Mouse (Mus musculus) MEL (cell line): ENCODE measurements around the gene Gm9964. TPM values are rescaled to one million over a fixed set of nuclear protein-coding genes. Genes with fewer than 3 reads are reported as not detected.

Experiments
- DNase-seq: peaks from one replicate; pipeline ENCODE4 v3.0.0; 2011; ENCODE audit warnings: low read depth, low spot score
- H3K27ac ChIP-seq: 2 replicates; pipeline ENCODE4 v1.5.1; 2012; ENCODE audit warnings: low read depth, mild to moderate bottlenecking, control low read depth, low read length, moderate library complexity; ENCODE audit not compliant: control insufficient read depth
- H3K27me3 ChIP-seq, 2 experiments: fragments of 150-350 bp in 1 of 2; sonication (generic) in 1 of 2; 2 replicates each; pipeline ENCODE4 v1.6.1; 2012; ENCODE audit warnings: low read length in 2 of 2, mild to moderate bottlenecking in 2 of 2, improper control_type of control experiment in 1 of 2, moderate library complexity in 1 of 2; ENCODE audit not compliant: insufficient read depth in 2 of 2, control insufficient read depth in 1 of 2
- H3K36me3 ChIP-seq, 2 experiments: 2 replicates each; pipeline ENCODE4 v1.6.1; 2012 to 2014; ENCODE audit warnings: low read length in 2 of 2, improper control_type of control experiment in 1 of 2, inconsistent platforms in 1 of 2, mild to moderate bottlenecking in 1 of 2; ENCODE audit not compliant: insufficient read depth in 2 of 2, control insufficient read depth in 1 of 2
- H3K4me1 ChIP-seq, 2 experiments: fragments of 150-350 bp in 1 of 2; sonication (generic) in 1 of 2; 2 replicates each; pipeline ENCODE4 v1.6.1; 2012; ENCODE audit warnings: low read length in 2 of 2, improper control_type of control experiment in 1 of 2, mild to moderate bottlenecking in 1 of 2; ENCODE audit not compliant: insufficient read depth in 2 of 2, control insufficient read depth in 1 of 2
- H3K4me3 ChIP-seq, 2 experiments: fragments of 150-350 bp in 1 of 2; sonication (generic) in 1 of 2; 2 replicates each; pipeline ENCODE4 v1.5.1; 2012; ENCODE audit warnings: low read depth in 2 of 2, low read length in 2 of 2, mild to moderate bottlenecking in 2 of 2, moderate library complexity in 2 of 2, control low read depth in 1 of 2, improper control_type of control experiment in 1 of 2; ENCODE audit not compliant: control insufficient read depth in 1 of 2, insufficient read depth in 1 of 2
- H3K79me2 ChIP-seq: 2 replicates; pipeline ENCODE4 v1.6.1; 2012; ENCODE audit warnings: mild to moderate bottlenecking, low read length, moderate library complexity; ENCODE audit not compliant: control insufficient read depth, poor library complexity, insufficient read depth
- H3K9ac ChIP-seq: 2 replicates; pipeline ENCODE4 v1.6.1; 2012; ENCODE audit warnings: low read depth, mild to moderate bottlenecking, control low read depth, low read length, moderate library complexity; ENCODE audit not compliant: control insufficient read depth, poor library complexity, severe bottlenecking
- H3K9me3 ChIP-seq: fragments of 150-350 bp; sonication (generic); replicated peaks from 2 replicates; pipeline ENCODE4 v1.6.1; 2012; ENCODE audit warnings: mild to moderate bottlenecking, low read length, improper control_type of control experiment, moderate library complexity; ENCODE audit not compliant: insufficient read depth
- BHLHE40 ChIP-seq: IDR thresholded peaks from 2 replicates; pipeline ENCODE4 v1.6.1; 2012; ENCODE audit warnings: low read depth, mild to moderate bottlenecking, inconsistent platforms, low read length, improper control_type of control experiment, borderline replicate concordance
- CHD1 ChIP-seq: IDR thresholded peaks from 2 replicates; pipeline ENCODE4 v1.6.1; 2012; ENCODE audit warnings: low read depth, mild to moderate bottlenecking, inconsistent platforms, low read length, improper control_type of control experiment
- CHD2 ChIP-seq: IDR thresholded peaks from 2 replicates; pipeline ENCODE4 v1.6.1; 2011; ENCODE audit warnings: low read length, improper control_type of control experiment
- E2F4 ChIP-seq: IDR thresholded peaks from 2 replicates; pipeline ENCODE4 v1.6.1; 2011; ENCODE audit warnings: low read depth, low read length, improper control_type of control experiment, borderline replicate concordance
- ETS1 ChIP-seq: IDR thresholded peaks from 2 replicates; pipeline ENCODE4 v1.6.1; 2012; ENCODE audit warnings: low read depth, mild to moderate bottlenecking, inconsistent platforms, low read length, improper control_type of control experiment, moderate library complexity
- GATA1 ChIP-seq: IDR thresholded peaks from 2 replicates; pipeline ENCODE4 v1.6.1; 2011; ENCODE audit warnings: low read depth, low read length, improper control_type of control experiment
- MAFK ChIP-seq: IDR thresholded peaks from 2 replicates; pipeline ENCODE4 v1.6.1; 2011; ENCODE audit warnings: low read depth, mild to moderate bottlenecking, low read length, improper control_type of control experiment, borderline replicate concordance
- MAZ ChIP-seq: IDR thresholded peaks from 2 replicates; pipeline ENCODE4 v1.6.1; 2012; ENCODE audit warnings: low read depth, mild to moderate bottlenecking, inconsistent platforms, low read length, improper control_type of control experiment
- MEF2A ChIP-seq: IDR thresholded peaks from 2 replicates; pipeline ENCODE4 v1.6.1; 2014; ENCODE audit warnings: low read depth, mild to moderate bottlenecking, inconsistent platforms, low read length, improper control_type of control experiment; ENCODE audit not compliant: poor library complexity, insufficient replicate concordance, severe bottlenecking; ENCODE audit errors: extremely low read depth
- MXI1 ChIP-seq: IDR thresholded peaks from 2 replicates; pipeline ENCODE4 v1.6.1; 2011; ENCODE audit warnings: mild to moderate bottlenecking, low read depth, low read length, improper control_type of control experiment
- MYC ChIP-seq: IDR thresholded peaks from 2 replicates; pipeline ENCODE4 v1.6.1; 2011; ENCODE audit warnings: low read depth, mild to moderate bottlenecking, low read length, improper control_type of control experiment, moderate library complexity
- NRF1 ChIP-seq: IDR thresholded peaks from 2 replicates; pipeline ENCODE4 v1.6.1; 2014; ENCODE audit warnings: low read depth, mild to moderate bottlenecking, inconsistent platforms, low read length, improper control_type of control experiment, moderate library complexity; ENCODE audit not compliant: poor library complexity, insufficient read depth, severe bottlenecking
- POLR2A ChIP-seq, 2 experiments: IDR thresholded peaks; 2 replicates each; pipeline ENCODE4 v1.6.1; 2011 to 2012; ENCODE audit warnings: low read length in 2 of 2, mild to moderate bottlenecking in 2 of 2, control low read depth in 1 of 2, improper control_type of control experiment in 1 of 2, low read depth in 1 of 2, moderate library complexity in 1 of 2; ENCODE audit not compliant: control insufficient read depth in 1 of 2, insufficient read depth in 1 of 2, poor library complexity in 1 of 2
- POLR2AphosphoS5 ChIP-seq: IDR thresholded peaks from 2 replicates; pipeline ENCODE4 v1.6.1; 2012; ENCODE audit warnings: low read depth, borderline replicate concordance, mild to moderate bottlenecking, inconsistent platforms, low read length, moderate library complexity, mixed read lengths
- TAL1 ChIP-seq: IDR thresholded peaks from 2 replicates; pipeline ENCODE4 v1.6.1; 2012; ENCODE audit warnings: mild to moderate bottlenecking, inconsistent platforms, low read length, moderate library complexity, mixed read lengths
- TBP ChIP-seq: IDR thresholded peaks from 2 replicates; pipeline ENCODE4 v1.8.0; 2011; ENCODE audit warnings: low read depth, low read length, improper control_type of control experiment
- TCF12 ChIP-seq: IDR thresholded peaks from 2 replicates; pipeline ENCODE4 v1.6.1; 2014; ENCODE audit warnings: low read depth, mild to moderate bottlenecking, inconsistent platforms, low read length, improper control_type of control experiment, moderate library complexity
- USF1 ChIP-seq: IDR thresholded peaks from 2 replicates; pipeline ENCODE4 v1.6.1; 2014; ENCODE audit warnings: low read depth, mild to moderate bottlenecking, inconsistent platforms, low read length, improper control_type of control experiment, moderate library complexity
- ZKSCAN1 ChIP-seq: IDR thresholded peaks from 2 replicates; pipeline ENCODE4 v1.6.1; 2012; ENCODE audit warnings: low read depth, mild to moderate bottlenecking, inconsistent platforms, low read length, improper control_type of control experiment, moderate library complexity
- ZMIZ1 ChIP-seq: IDR thresholded peaks from 2 replicates; pipeline ENCODE4 v1.6.1; 2012; ENCODE audit warnings: low read depth, mild to moderate bottlenecking, inconsistent platforms, low read length, improper control_type of control experiment, moderate library complexity
- ZNF384 ChIP-seq: IDR thresholded peaks from 2 replicates; pipeline ENCODE4 v1.6.1; 2012; ENCODE audit warnings: low read depth, mild to moderate bottlenecking, inconsistent platforms, low read length, improper control_type of control experiment
- polyA plus RNA-seq, 2 experiments: library from polyadenylated mRNA; stranded (reverse) in 1 of 2; unstranded in 1 of 2; fragments of >175 nt in 1 of 2; fragments of >200 nt in 1 of 2; gene quantifications; 2 replicates each; pipeline versions ENCODE4 v1.2.1 to v1.2.4; 2012; ENCODE audit warnings: low replicate concordance in 2 of 2, low read depth in 1 of 2; ENCODE audit not compliant: insufficient read length in 2 of 2, insufficient read depth in 1 of 2, missing spikeins in 1 of 2
- total RNA-seq: library from RNA; depleted of rRNA; stranded (reverse); fragments of 300-350 nt; gene quantifications from 2 replicates; pipeline ENCODE4 v1.2.3, GENCODE M21; 2012

Gene Gm9964
- total and polyA plus RNA-seq, 3 experiments: not detected

- TF ChIP-seq ZKSCAN1: no peak
- no peak for TF ChIP-seq MAFK
Measured at GRCm38 (mm10) chr11:79336722-79337267, 40.1 kb upstream of the Gm9964 start (continued).

GRCm38 (mm10) chr11:79335077-79335476, 38.4 kb upstream of the Gm9964 start:
- no peak overlapping the region for H3K4me3 ChIP-seq
- H3K4me1 ChIP-seq: peaks cover 11 to 17% of the 10 kb centered on the region in 2 experiments
- H3K9ac ChIP-seq: no peak overlapping the region
- H3K27ac ChIP-seq: no peak overlapping the region
- peaks cover 9% of the 10 kb centered on the region for H3K79me2 ChIP-seq
- no peaks in the 10 kb centered on the region for H3K27me3 ChIP-seq
- DNase-seq: no peak
- peaks cover 0 to 15% of the 10 kb centered on the region in 2 experiments; a peak in 2 of 4 replicates for H3K36me3 ChIP-seq
- TF ChIP-seq ZMIZ1 (no peak), CHD1 (no peak), E2F4 (no peak), TAL1 (no peak), TBP (no peak), ETS1 (no peak), MYC (no peak), POLR2A (IDR thresholded peaks at IDR 0.05; ENCODE audit: control insufficient read depth in 1 of 2, insufficient read depth in 1 of 2, low read depth in 1 of 2, low read length in 2 of 2, poor library complexity in 1 of 2) (no peak), USF1 (no peak), MAZ (no peak), NRF1 (no peak), MEF2A (no peak), GATA1 (no peak), MXI1 (no peak), TCF12 (no peak), ZKSCAN1 (no peak), BHLHE40 (no peak), CHD2 (no peak), ZNF384 (no peak), POLR2AphosphoS5 (no peak)
- no peaks in the 10 kb centered on the region for H3K9me3 ChIP-seq
